Mouse (Mus musculus) liver, postnatal 0 days (tissue): ENCODE measurements at regions not wholly inside any gene's neighbourhood (a gene's known extent, or its start where the extent isn't known, plus 50 kb on each side); places are given as distances from the start of the nearest gene placed in this dataset.

Experiments used
- CTCF ChIP-seq: sonication (generic); IDR thresholded peaks from 2 replicates; pipeline ENCODE4 v1.5.1; 2016; ENCODE audit warnings: antibody characterized with exemption, low read depth
- EP300 ChIP-seq: IDR thresholded peaks from 2 replicates; pipeline ENCODE4 v1.6.1; 2016; ENCODE audit warnings: antibody characterized with exemption, low read depth, mild to moderate bottlenecking

GRCm38 (mm10) chr3:35268949-35269348 lies 485.0 kb upstream of the Atp11b start:
- TF ChIP-seq EP300 (no peak), CTCF (no peak)
